Mouse (Mus musculus): ENCODE measurements at regions not wholly inside any gene's neighbourhood (a gene's known extent, or its start where the extent isn't known, plus 50 kb on each side); places are given as distances from the start of the nearest gene placed in this dataset.
A peak's percentile ranks its signal among the peaks of the same experiment; 100 is the strongest.

GRCm38 (mm10) chr13:39226829-39227228 lies 266.2 kb upstream of the Slc35b3 start:
- H3K4me3 ChIP-seq (ENCODE audit: insufficient read depth, low read length), result no peak overlapping the region
- TF ChIP-seq CTCF (IDR thresholded peaks at IDR 0.05; ENCODE audit: borderline replicate concordance, insufficient read depth, low read length) (no peak), POLR2A (IDR thresholded peaks at IDR 0.05; ENCODE audit: low read depth, low read length) (no peak)
- H3K27ac ChIP-seq (ENCODE audit: insufficient read depth, low read length), result peak overlapping the region; percentile 35
- H3K4me1 ChIP-seq (ENCODE audit: control insufficient read depth, insufficient read depth, low read length), result peaks cover 7% of the 10 kb centered on the region

- Histone ChIP-seq H3K4me3 (ENCODE audit: insufficient read depth, low read length) (no peak overlapping the region), H3K4me1 (ENCODE audit: control insufficient read depth, insufficient read depth, low read length) (peaks cover 7% of the 10 kb centered on the region), H3K27ac (ENCODE audit: insufficient read depth, low read length) (no peak overlapping the region)
- no peak for TF ChIP-seq CTCF (IDR thresholded peaks at IDR 0.05; ENCODE audit: borderline replicate concordance, insufficient read depth, low read length)
- no peak for TF ChIP-seq POLR2A (IDR thresholded peaks at IDR 0.05; ENCODE audit: low read depth, low read length)
Measured at GRCm38 (mm10) chr13:39225651-39226050, 265.0 kb upstream of the Slc35b3 start.

GRCm38 (mm10) chr13:39211076-39211475 lies 250.4 kb upstream of the Slc35b3 start:
- TF ChIP-seq POLR2A (IDR thresholded peaks at IDR 0.05; ENCODE audit: low read depth, low read length), result no peak
- TF ChIP-seq CTCF (IDR thresholded peaks at IDR 0.05; ENCODE audit: borderline replicate concordance, insufficient read depth, low read length), result no peak
- Histone ChIP-seq H3K4me3 (ENCODE audit: insufficient read depth, low read length) (no peak overlapping the region), H3K27ac (ENCODE audit: insufficient read depth, low read length) (no peak overlapping the region), H3K4me1 (ENCODE audit: control insufficient read depth, insufficient read depth, low read length) (no peaks in the 10 kb centered on the region)

GRCm38 (mm10) chr13:39183715-39184179 lies 223.1 kb upstream of the Slc35b3 start:
- H3K4me3 ChIP-seq (ENCODE audit: insufficient read depth, low read length), result no peak overlapping the region
- H3K27ac ChIP-seq (ENCODE audit: insufficient read depth, low read length), result no peak overlapping the region
- TF ChIP-seq POLR2A (IDR thresholded peaks at IDR 0.05; ENCODE audit: low read depth, low read length), result no peak
- H3K4me1 ChIP-seq (ENCODE audit: control insufficient read depth, insufficient read depth, low read length), result no peaks in the 10 kb centered on the region; the same call in 1 of the 2 replicates

- Histone ChIP-seq H3K4me1 (ENCODE audit: control insufficient read depth, insufficient read depth, low read length) (no peaks in the 10 kb centered on the region), H3K27ac (ENCODE audit: insufficient read depth, low read length) (no peak overlapping the region), H3K4me3 (ENCODE audit: insufficient read depth, low read length) (no peak overlapping the region)
- TF ChIP-seq CTCF (IDR thresholded peaks at IDR 0.05; ENCODE audit: borderline replicate concordance, insufficient read depth, low read length), result no peak
- no peak for TF ChIP-seq POLR2A (IDR thresholded peaks at IDR 0.05; ENCODE audit: low read depth, low read length)
Measured at GRCm38 (mm10) chr13:39161980-39162379, 201.3 kb upstream of the Slc35b3 start.

GRCm38 (mm10) chr13:39127942-39128341 lies 167.3 kb upstream of the Slc35b3 start:
- no peak for TF ChIP-seq POLR2A (IDR thresholded peaks at IDR 0.05; ENCODE audit: low read depth, low read length)
- no peak for TF ChIP-seq CTCF (IDR thresholded peaks at IDR 0.05; ENCODE audit: borderline replicate concordance, insufficient read depth, low read length)
- Histone ChIP-seq H3K4me3 (ENCODE audit: insufficient read depth, low read length) (no peak overlapping the region), H3K4me1 (ENCODE audit: control insufficient read depth, insufficient read depth, low read length) (no peaks in the 10 kb centered on the region), H3K27ac (ENCODE audit: insufficient read depth, low read length) (no peak overlapping the region)

- Histone ChIP-seq H3K27ac (ENCODE audit: insufficient read depth, low read length) (no peak overlapping the region), H3K4me3 (ENCODE audit: insufficient read depth, low read length) (no peak overlapping the region), H3K4me1 (ENCODE audit: control insufficient read depth, insufficient read depth, low read length) (no peaks in the 10 kb centered on the region; the same call in 1 of the 2 replicates)
- no peak for TF ChIP-seq CTCF (IDR thresholded peaks at IDR 0.05; ENCODE audit: borderline replicate concordance, insufficient read depth, low read length)
- TF ChIP-seq POLR2A (IDR thresholded peaks at IDR 0.05; ENCODE audit: low read depth, low read length), result no peak
Measured at GRCm38 (mm10) chr13:39092058-39092457, 131.4 kb upstream of the Slc35b3 start.

- Histone ChIP-seq H3K27ac (ENCODE audit: insufficient read depth, low read length) (no peak overlapping the region), H3K4me1 (ENCODE audit: control insufficient read depth, insufficient read depth, low read length) (no peaks in the 10 kb centered on the region), H3K4me3 (ENCODE audit: insufficient read depth, low read length) (no peak overlapping the region)
- TF ChIP-seq CTCF (IDR thresholded peaks at IDR 0.05; ENCODE audit: borderline replicate concordance, insufficient read depth, low read length), result no peak
Measured at GRCm38 (mm10) chr13:39084544-39084943, 123.9 kb upstream of the Slc35b3 start.

GRCm38 (mm10) chr13:39074211-39074610 lies 113.5 kb upstream of the Slc35b3 start:
- TF ChIP-seq POLR2A (IDR thresholded peaks at IDR 0.05; ENCODE audit: low read depth, low read length) (no peak), CTCF (IDR thresholded peaks at IDR 0.05; ENCODE audit: borderline replicate concordance, insufficient read depth, low read length) (no peak)
- no peak overlapping the region for H3K27ac ChIP-seq (ENCODE audit: insufficient read depth, low read length)
- peaks cover 2% of the 10 kb centered on the region; the same call in 1 of the 2 replicates for H3K4me1 ChIP-seq (ENCODE audit: control insufficient read depth, insufficient read depth, low read length)
- no peak overlapping the region for H3K4me3 ChIP-seq (ENCODE audit: insufficient read depth, low read length)

GRCm38 (mm10) chr13:39032263-39032662 lies 71.6 kb upstream of the Slc35b3 start:
- Histone ChIP-seq H3K4me1 (ENCODE audit: control insufficient read depth, insufficient read depth, low read length) (no peaks in the 10 kb centered on the region), H3K27ac (ENCODE audit: insufficient read depth, low read length) (no peak overlapping the region), H3K4me3 (ENCODE audit: insufficient read depth, low read length) (no peak overlapping the region)
- no peak for TF ChIP-seq POLR2A (IDR thresholded peaks at IDR 0.05; ENCODE audit: low read depth, low read length)
- TF ChIP-seq CTCF (IDR thresholded peaks at IDR 0.05; ENCODE audit: borderline replicate concordance, insufficient read depth, low read length), result no peak

GRCm38 (mm10) chr13:39020168-39020567 lies 59.5 kb upstream of the Slc35b3 start:
- Histone ChIP-seq H3K27ac (ENCODE audit: insufficient read depth, low read length) (no peak overlapping the region), H3K4me3 (ENCODE audit: insufficient read depth, low read length) (no peak overlapping the region), H3K4me1 (ENCODE audit: control insufficient read depth, insufficient read depth, low read length) (no peaks in the 10 kb centered on the region)
- TF ChIP-seq CTCF (IDR thresholded peaks at IDR 0.05; ENCODE audit: borderline replicate concordance, insufficient read depth, low read length) (no peak), POLR2A (IDR thresholded peaks at IDR 0.05; ENCODE audit: low read depth, low read length) (no peak)
